Mouse (Mus musculus): ENCODE data around the gene 3830406C13Rik.

- TF ChIP-seq GATA1 (IDR thresholded peaks at IDR 0.05; ENCODE audit: low read length): no peak
- no peak for TF ChIP-seq TAL1 (IDR thresholded peaks at IDR 0.05; ENCODE audit: low read length)
Measured at GRCm38 (mm10) chr14:12334925-12335324, 51.0 kb downstream of the 3830406C13Rik start.

Measured in erythroblast, embryonic 14.5 days (primary cell).